Mouse (Mus musculus) liver, embryonic 13.5 days (tissue): ENCODE results near the gene Tfpi2. TPM values are rescaled to one million over a fixed set of nuclear protein-coding genes. Genes with fewer than 3 reads are reported as not detected.

Experiments
- ATAC-seq: fragments of 200-750 bp; cut with Nextera tagmentation; 2 replicates; pipeline ENCODE4 v1.8.0; 2017; ENCODE audit warnings: low read depth, mild to moderate bottlenecking, moderate number of reproducible peaks, moderate library complexity
- DNase-seq: peaks from one replicate; pipeline ENCODE4 v3.0.0; 2022
- H3K27ac ChIP-seq: fragments of 300-500 bp; sonication (generic); 2 replicates; pipeline ENCODE4 v1.5.1; 2015; ENCODE audit warnings: moderate library complexity, mild to moderate bottlenecking, inconsistent platforms
- H3K27me3 ChIP-seq: fragments of 300-500 bp; sonication (generic); 2 replicates; pipeline ENCODE4 v1.6.1; 2015; ENCODE audit warnings: mild to moderate bottlenecking, inconsistent platforms
- H3K36me3 ChIP-seq: fragments of 300-500 bp; sonication (generic); 2 replicates; pipeline ENCODE4 v1.6.1; 2015; ENCODE audit warnings: mild to moderate bottlenecking, inconsistent platforms
- H3K4me1 ChIP-seq: fragments of 300-500 bp; sonication (generic); replicated peaks from 2 replicates; pipeline ENCODE4 v1.6.1; 2015; ENCODE audit warnings: inconsistent platforms
- H3K4me2 ChIP-seq: fragments of 300-500 bp; sonication (generic); 2 replicates; pipeline ENCODE4 v1.6.1; 2015; ENCODE audit warnings: inconsistent platforms, mild to moderate bottlenecking, moderate library complexity
- H3K4me3 ChIP-seq: fragments of 300-500 bp; sonication (generic); replicated peaks from 2 replicates; pipeline ENCODE4 v1.5.1; 2015; ENCODE audit warnings: mild to moderate bottlenecking, inconsistent platforms
- H3K9ac ChIP-seq: fragments of 300-500 bp; sonication (generic); 2 replicates; pipeline ENCODE4 v1.6.1; 2015; ENCODE audit warnings: mild to moderate bottlenecking, inconsistent platforms
- H3K9me3 ChIP-seq: fragments of 300-500 bp; sonication (generic); replicated peaks from 2 replicates; pipeline ENCODE4 v1.6.1; 2016; ENCODE audit warnings: inconsistent platforms
- WGBS: fragments of 180-500 bp; shearing (Covaris S2); methylation state at CpG from one replicate; pipeline ENCODE4 v1.1.7; 2015; ENCODE audit not compliant: insufficient replicate concordance; 5-methylcytosine and 5-hydroxymethylcytosine counted together
- polyA plus RNA-seq: library from polyadenylated mRNA; unstranded; fragments of >200 nt; fragmentation: Nextera tagmentation; extraction: Ambion mirVana; gene quantifications from 2 replicates; pipeline ENCODE4 v1.2.1, GENCODE M21; 2015

Tfpi2 gene
- polyA plus RNA-seq, 1 experiment from 2014 or later: 15.8 TPM

DNA sequence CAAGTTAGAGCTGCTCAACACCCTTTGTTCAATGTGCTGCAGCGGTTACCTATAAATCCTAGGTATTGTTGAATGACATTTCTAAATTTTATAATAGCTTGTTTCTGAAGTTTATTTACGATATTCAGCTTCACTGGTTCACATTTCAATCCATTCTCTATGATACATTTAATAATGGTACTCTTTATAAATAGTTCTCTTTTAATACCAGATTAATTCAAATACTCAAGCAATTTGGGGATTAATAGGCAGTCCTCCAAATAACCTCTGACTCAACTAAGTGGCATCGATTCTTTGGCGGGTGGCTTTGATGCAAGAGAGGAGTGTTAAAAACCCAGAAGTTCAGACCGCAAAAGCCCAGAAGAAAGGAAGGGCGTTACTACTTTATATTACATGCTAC is 4.8 kb upstream of the Tfpi2 start, which contains the start of gene Gngt1:
Gene Gngt1, plus strand, starts transcription at position 301 of the 400 bp plus-strand sequence.
- Histone ChIP-seq H3K4me3 (no peak within 1 kb of the TSS), H3K9me3 (no peaks in the 10 kb centered on the region), H3K27me3 (no peaks in the 10 kb centered on the region), H3K4me1 (no peaks in the 10 kb centered on the region), H3K36me3 (no peaks in the 10 kb centered on the region), H3K27ac (no peak within 1 kb of the TSS), H3K4me2 (no peak within 1 kb of the TSS), H3K9ac (no peak within 1 kb of the TSS)
- ATAC-seq: no peak
- no peak for DNase-seq
- 69% methylated on average over 6 of the region's 6 CpGs for WGBS

DNA sequence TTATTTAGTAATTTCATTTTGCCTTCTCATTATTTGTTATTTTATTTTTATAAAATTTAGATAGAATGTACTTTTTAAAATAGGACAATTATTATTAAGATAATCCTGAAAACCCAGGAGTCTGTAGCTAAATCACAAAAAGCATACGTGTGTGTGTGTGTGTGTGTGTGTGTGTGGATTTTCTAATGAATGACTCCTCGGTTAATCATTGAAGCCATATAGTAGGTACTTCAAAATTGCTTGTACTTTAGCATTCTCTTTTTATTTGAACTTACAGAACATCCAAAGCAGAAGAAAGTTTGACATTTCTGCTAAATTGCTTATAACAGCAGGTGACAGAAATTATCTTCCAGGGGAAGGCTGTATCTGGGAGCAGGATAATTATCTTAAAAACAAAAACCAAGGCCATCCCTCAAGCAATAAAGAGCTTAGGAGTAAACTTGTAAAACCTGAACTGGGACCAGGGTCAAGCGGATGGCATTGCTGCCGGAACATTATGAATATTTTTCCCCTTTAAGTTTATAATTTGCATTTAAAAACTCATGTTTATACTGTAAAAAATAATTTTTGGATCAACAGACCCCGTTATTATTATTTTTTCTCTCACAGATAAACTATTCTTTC is 5.9 kb downstream of the Tfpi2 start:
- no peak for DNase-seq
- 69% methylated on average over 5 of the region's 5 CpGs for WGBS
- no peaks in the 10 kb centered on the region for H3K4me1 ChIP-seq
- H3K9me3 ChIP-seq: no peaks in the 10 kb centered on the region
- H3K36me3 ChIP-seq: no peaks in the 10 kb centered on the region
- H3K27ac ChIP-seq: no peak overlapping the region
- no peak overlapping the region for H3K9ac ChIP-seq
- no peak for ATAC-seq
- H3K27me3 ChIP-seq: no peaks in the 10 kb centered on the region
- no peak overlapping the region for H3K4me3 ChIP-seq
- H3K4me2 ChIP-seq: no peak overlapping the region

DNA sequence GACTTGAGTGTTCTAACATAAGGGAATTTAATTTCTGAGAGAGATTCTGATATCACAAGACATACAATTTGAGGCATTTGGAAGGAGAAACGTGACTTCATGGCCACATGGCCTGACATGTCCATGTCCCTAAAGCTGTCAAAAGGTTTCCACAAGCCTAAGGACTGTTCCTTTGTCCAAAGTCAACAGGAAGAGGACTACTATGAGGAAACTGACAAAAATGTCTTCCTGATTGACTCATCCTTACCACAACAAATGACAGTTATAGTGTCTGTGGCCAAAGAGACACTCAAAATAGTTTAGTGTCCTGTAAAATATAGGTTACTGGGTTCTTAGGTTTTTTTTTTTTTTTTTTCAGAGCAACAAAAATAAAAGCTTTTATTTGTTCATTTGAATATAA is 15.0 kb downstream of the Tfpi2 start:
- H3K9me3 ChIP-seq: no peaks in the 10 kb centered on the region
- 8% methylated on average over 1 of the region's 1 CpGs for WGBS
- ATAC-seq (no peak), DNase-seq (no peak)
- no peak overlapping the region for H3K27ac ChIP-seq
- no peak overlapping the region for H3K4me2 ChIP-seq
- H3K27me3 ChIP-seq: no peaks in the 10 kb centered on the region
- H3K36me3 ChIP-seq: no peaks in the 10 kb centered on the region
- no peaks in the 10 kb centered on the region for H3K4me1 ChIP-seq
- H3K9ac ChIP-seq: no peak overlapping the region
- no peak overlapping the region for H3K4me3 ChIP-seq

DNA sequence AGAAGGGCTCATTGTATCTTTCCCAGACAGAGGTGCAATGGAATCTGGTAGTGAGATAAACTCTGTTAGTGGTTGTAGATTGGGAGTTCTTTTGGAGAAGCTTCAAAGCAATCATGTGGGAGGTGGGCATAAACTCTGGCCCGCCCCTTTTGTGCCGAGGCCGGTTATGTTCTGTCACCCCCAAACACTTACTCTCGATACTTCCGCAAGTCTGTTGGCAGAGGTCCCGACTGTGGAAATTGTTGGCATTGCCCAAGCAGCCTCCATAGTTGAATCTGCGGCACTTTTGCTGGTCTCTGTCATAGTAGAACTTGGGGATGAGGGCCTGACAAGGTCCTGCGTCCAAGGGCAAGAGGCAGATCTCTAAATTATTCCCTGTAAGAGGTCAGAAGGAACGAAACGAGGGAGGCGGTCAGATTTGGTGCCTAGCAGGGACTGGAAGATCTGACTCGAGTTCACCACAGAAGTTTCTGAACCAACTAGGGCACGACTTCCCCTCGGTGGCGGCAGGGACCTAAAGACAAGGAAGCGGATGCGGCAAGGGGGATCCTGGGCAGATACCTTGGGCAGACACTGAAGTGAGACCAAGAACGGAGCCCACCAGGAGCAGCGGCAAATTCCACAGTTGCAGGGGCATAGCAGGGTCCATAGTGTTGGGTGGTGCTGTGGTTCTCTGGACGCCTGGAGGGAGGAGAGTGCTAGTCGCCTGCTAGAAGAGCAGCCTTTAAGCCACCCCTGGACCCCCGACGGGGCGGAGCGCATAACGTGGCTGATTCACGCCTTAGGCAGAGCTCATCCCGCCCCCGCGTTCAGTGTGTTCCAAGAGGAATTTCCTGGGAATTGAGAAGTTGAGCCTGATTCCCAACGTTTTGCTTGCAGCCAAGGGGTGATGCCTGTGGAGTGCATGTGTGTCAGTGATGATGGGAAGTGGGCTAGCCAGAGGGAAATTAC is 20.8 kb downstream of the Tfpi2 start:
- no peak for DNase-seq

DNA sequence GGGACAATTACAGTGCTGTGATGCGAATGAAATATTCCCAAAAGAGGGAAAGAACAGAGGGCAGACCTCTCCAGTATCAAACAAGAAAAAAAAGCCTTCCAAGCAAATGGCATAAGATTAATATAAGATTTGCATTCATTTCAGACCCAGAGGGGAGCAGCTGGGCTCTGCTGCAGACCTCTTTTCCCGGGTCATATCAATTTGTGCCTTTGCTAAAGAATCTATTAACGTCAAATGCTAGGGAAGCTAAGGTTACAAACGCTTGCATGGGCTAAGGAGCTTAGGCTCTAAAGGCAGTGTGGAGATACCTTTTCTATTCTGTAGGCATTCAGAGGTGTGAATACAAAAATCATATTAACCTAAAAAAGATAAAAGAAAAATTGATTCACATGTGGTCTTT is 33.8 kb downstream of the Tfpi2 start:
- Histone ChIP-seq H3K4me1 (no peaks in the 10 kb centered on the region), H3K9me3 (no peaks in the 10 kb centered on the region), H3K9ac (no peak overlapping the region), H3K4me3 (no peak overlapping the region), H3K27ac (no peak overlapping the region), H3K4me2 (no peak overlapping the region), H3K27me3 (no peaks in the 10 kb centered on the region), H3K36me3 (no peaks in the 10 kb centered on the region)
- DNase-seq (no peak), ATAC-seq (no peak)
- 55% methylated on average over 4 of the region's 4 CpGs for whole genome bisulfite sequencing

More for the DNA sequence above, 20.8 kb downstream of the Tfpi2 start:
- H3K4me1 ChIP-seq: 0 out of 2 replicates have a peak, but pooled peaks cover 4% of the 10 kb centered on the region
- H3K4me2 ChIP-seq: peak overlapping the region; percentile 48
- no peaks in the 10 kb centered on the region for H3K36me3 ChIP-seq
- H3K27ac ChIP-seq: no peak overlapping the region
- H3K4me3 ChIP-seq: peak overlapping the region; percentile 25
- no peak overlapping the region for H3K9ac ChIP-seq
- H3K27me3 ChIP-seq: no peaks in the 10 kb centered on the region
- no peak for ATAC-seq
- no peaks in the 10 kb centered on the region for H3K9me3 ChIP-seq
- 16% methylated on average over 31 of the region's 31 CpGs for WGBS

DNA sequence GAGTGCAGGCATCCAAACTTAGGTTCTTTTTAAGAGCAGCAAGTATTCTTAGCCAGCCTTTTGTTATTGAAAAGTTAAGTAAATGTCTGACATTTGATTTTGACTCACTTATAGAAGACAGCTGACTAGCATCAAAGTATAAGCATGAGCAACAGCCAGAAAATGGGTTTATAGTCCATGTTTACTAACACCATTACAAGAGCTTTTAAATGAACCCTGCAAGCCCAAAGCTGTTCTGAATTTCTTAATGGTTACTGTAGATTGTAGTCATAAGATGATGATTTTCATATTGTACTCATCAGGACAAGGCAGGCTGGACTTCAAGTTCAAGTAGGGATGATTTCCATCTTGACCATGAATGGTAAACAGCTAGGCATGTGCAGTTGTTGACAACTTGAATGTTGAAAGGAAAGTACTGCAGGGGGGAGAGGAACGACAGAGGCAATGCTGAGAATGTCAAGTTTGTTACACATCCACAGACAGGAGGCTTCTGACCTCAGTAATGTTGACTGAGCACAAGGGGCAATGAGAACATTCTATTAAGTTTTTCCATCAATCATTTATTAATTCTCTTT is 52.5 kb downstream of the Tfpi2 start:
- H3K9me3 ChIP-seq: no peaks in the 10 kb centered on the region
- ATAC-seq (no peak), DNase-seq (no peak)
- H3K4me3 ChIP-seq: no peak overlapping the region
- no peaks in the 10 kb centered on the region for H3K27me3 ChIP-seq
- WGBS: 36% methylated on average over 1 of the region's 1 CpGs
- H3K36me3 ChIP-seq: no peaks in the 10 kb centered on the region
- H3K4me2 ChIP-seq: no peak overlapping the region
- no peak overlapping the region for H3K27ac ChIP-seq
- no peak overlapping the region for H3K9ac ChIP-seq
- H3K4me1 ChIP-seq: no peaks in the 10 kb centered on the region

DNA sequence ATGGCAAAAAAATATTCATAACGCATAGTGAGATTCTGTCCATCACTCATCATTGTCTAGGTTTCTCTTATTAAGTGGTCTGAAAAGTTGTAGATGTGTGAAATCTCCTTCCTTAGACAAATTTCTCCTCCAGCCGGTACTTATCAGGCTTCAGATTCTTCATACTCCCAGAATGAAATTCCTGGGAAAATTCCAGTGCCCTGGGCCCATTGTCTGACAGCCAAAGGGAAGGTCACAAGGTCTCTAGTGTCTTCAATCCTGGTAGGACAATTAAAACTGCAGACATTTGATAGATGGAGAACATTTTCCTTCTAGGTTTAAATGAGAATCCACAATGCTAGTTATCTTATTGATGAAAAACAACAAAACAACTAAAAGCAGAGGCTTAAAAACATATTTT is 53.1 kb downstream of the Tfpi2 start:
- DNase-seq: no peak
- H3K27me3 ChIP-seq: no peaks in the 10 kb centered on the region
- no peak overlapping the region for H3K4me2 ChIP-seq
- H3K27ac ChIP-seq: no peak overlapping the region
- no peak overlapping the region for H3K9ac ChIP-seq
- H3K36me3 ChIP-seq: no peaks in the 10 kb centered on the region
- ATAC-seq: no peak
- no peak overlapping the region for H3K4me3 ChIP-seq
- H3K4me1 ChIP-seq: no peaks in the 10 kb centered on the region
- WGBS: 51% methylated on average over 2 of the region's 2 CpGs
- H3K9me3 ChIP-seq: no peaks in the 10 kb centered on the region

DNA sequence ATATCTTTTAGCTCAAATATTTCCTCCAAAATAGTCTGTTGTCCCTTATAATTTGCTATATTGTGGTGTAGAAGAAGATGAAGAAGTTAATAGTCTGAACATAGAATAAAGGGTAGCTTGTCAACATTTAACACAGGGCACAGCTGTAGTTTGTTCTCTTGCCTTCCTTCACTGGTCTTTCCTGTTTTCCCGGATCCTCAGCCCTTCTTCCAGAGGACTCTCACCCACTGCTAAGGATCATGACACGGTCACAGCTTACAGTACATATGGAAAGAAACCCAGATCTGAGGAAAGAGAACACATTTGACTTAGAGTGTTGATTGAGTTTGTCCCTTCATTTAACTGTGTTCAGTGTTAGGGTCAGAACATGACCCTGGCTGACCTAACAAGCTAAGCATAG is 53.7 kb downstream of the Tfpi2 start:
- no peak for ATAC-seq

DNA sequence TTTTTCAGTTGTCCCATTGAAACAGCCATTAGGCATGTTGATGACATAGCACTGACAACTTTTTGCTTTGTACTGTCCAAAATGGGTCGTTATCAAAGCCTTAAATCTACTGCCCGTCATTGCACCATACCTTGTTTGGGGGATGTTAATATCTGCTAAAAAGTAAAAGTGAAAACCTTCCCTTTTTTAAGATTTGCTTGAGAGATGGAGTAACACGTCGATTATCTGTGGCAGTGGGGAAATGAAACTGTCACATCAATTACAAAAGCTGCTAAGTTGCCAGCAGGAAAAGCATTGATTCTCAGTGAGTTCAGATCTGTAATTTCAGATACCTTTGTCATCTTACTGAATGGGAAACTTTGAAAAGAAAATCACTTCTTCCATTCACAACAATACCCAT is 62.6 kb downstream of the Tfpi2 start:
- 48% methylated on average over 4 of the region's 4 CpGs for WGBS
- H3K4me1 ChIP-seq: no peaks in the 10 kb centered on the region
- H3K9me3 ChIP-seq: no peaks in the 10 kb centered on the region
- H3K27me3 ChIP-seq: no peaks in the 10 kb centered on the region
- no peak overlapping the region for H3K4me3 ChIP-seq
- no peak for ATAC-seq
- H3K4me2 ChIP-seq: no peak overlapping the region
- no peak overlapping the region for H3K27ac ChIP-seq
- no peaks in the 10 kb centered on the region for H3K36me3 ChIP-seq
- no peak for DNase-seq
- no peak overlapping the region for H3K9ac ChIP-seq

More for the DNA sequence above, 53.7 kb downstream of the Tfpi2 start:
- Histone ChIP-seq H3K4me3 (no peak overlapping the region), H3K4me1 (no peaks in the 10 kb centered on the region), H3K36me3 (no peaks in the 10 kb centered on the region), H3K27ac (no peak overlapping the region), H3K4me2 (no peak overlapping the region), H3K27me3 (no peaks in the 10 kb centered on the region), H3K9me3 (no peaks in the 10 kb centered on the region), H3K9ac (no peak overlapping the region)
- 24% methylated on average over 2 of the region's 2 CpGs for WGBS
- DNase-seq: no peak

DNA sequence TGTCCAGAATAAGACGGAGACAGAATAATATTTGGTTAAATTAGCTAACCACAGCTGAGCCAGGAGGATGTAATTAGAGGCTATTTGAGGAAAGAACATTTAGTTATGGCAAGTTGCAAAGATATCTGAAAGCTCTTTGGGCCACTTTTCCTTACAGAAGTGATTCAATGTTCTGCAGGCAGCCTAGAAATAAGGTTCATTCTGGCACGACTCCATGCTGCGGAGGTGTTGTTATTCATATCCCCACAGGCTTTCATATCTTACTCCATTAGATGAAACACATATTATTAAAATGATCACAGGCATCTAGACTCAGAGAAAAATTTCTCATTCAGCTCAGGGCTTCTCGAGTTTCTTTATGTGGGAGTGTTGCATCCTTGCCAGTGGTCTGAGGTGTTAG is 65.8 kb downstream of the Tfpi2 start:
- H3K4me3 ChIP-seq: no peak overlapping the region
- no peaks in the 10 kb centered on the region for H3K9me3 ChIP-seq
- no peak overlapping the region for H3K9ac ChIP-seq
- H3K4me2 ChIP-seq: no peak overlapping the region
- H3K27ac ChIP-seq: no peak overlapping the region
- no peaks in the 10 kb centered on the region for H3K36me3 ChIP-seq
- no peaks in the 10 kb centered on the region for H3K4me1 ChIP-seq
- H3K27me3 ChIP-seq: no peaks in the 10 kb centered on the region
- 62% methylated on average over 4 of the region's 4 CpGs for WGBS
- no peak for DNase-seq
- no peak for ATAC-seq

DNA sequence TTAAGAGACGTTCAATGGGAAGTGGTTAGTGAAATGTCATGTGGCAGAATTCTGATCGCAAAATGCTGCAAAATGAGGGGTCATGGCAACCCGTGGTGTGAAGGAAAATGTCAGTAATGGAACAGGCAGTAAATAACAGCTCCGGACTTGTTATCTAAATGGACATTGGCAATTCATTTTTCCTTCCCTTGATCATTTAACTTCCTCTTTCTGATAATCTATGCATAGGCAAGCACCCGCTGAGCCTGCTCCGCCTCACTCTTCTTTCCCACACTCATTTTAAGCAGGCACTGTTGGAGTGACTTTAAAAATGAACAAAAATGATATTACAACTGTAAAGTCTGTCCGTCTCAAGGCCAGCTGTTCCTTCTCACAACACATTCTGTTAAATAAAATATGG is 72.7 kb downstream of the Tfpi2 start:
- no peak overlapping the region for H3K27ac ChIP-seq
- no peaks in the 10 kb centered on the region for H3K9me3 ChIP-seq
- H3K27me3 ChIP-seq: no peaks in the 10 kb centered on the region
- no peak overlapping the region for H3K9ac ChIP-seq
- H3K4me1 ChIP-seq: no peaks in the 10 kb centered on the region
- 12% methylated on average over 7 of the region's 7 CpGs for WGBS
- no peak for ATAC-seq
- H3K36me3 ChIP-seq: no peaks in the 10 kb centered on the region
- no peak overlapping the region for H3K4me2 ChIP-seq
- no peak for DNase-seq
- no peak overlapping the region for H3K4me3 ChIP-seq
